ENCODE assay signal across 23 mouse cellular contexts in the genomic region with DNA sequence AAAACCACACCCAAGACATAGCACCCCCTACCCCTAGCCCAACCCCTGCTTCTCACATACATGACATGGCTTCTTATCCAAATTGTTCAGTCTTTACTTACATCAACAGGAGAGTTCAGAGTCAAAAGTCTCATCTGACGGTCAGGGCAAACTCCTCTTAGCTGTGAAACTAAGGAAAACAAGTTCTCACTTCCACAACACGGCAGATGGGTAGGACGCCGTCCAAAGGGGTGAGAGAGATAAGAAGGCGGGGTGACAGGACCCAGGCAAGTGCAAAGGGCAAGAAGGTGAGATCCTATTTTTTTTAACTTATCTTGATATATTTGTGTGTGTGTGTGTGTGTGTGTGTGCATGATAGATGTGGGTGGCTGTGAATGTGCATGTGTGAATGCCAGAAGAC. TPM values are rescaled to one million over a fixed set of nuclear protein-coding genes. Genes with fewer than 3 reads are reported as not detected.
DNase-seq lines count a peak whose midpoint lies in the region; ATAC-seq lines count a peak whose summit lies in the region.
"Had no signal": no experiment of that assay in that cellular context is flagged by ENCODE, and none has a peak within 500 bp of the region (broad histone marks: within the 10 kb centered on the region; RNA-seq: fewer than 3 reads in every experiment).

No protein-coding gene starts in this region.

- ATAC-seq in heart, embryonic 13.5 days (ENCODE audit: extremely low read depth, insufficient number of reproducible peaks, low FRiP score, low TSS enrichment) = no peak
- ATAC-seq in kidney, embryonic 15.5 days (replicated peaks; ENCODE audit: low FRiP score) = no peak
- ATAC-seq in liver, embryonic 15.5 days (ENCODE audit: insufficient read depth) = peak; percentile 41; the same call in 1 of the 2 replicates
- ATAC-seq: lung, postnatal 0 days had no signal

- H3K27me3 ChIP-seq in heart, embryonic 13.5 days (replicated peaks) = no peaks in the 10 kb centered on the region
- H3K27me3 ChIP-seq in kidney, embryonic 15.5 days = no peaks in the 10 kb centered on the region
- H3K27me3 ChIP-seq in liver, embryonic 15.5 days = no peaks in the 10 kb centered on the region
- H3K27me3 ChIP-seq: embryonic facial prominence, embryonic 15.5 days; forebrain, embryonic 12.5 days; hindbrain, embryonic 13.5 days; midbrain, embryonic 12.5 days; neural tube, embryonic 12.5 days had no signal

- H3K4me1 ChIP-seq in heart, embryonic 13.5 days = peaks cover 12% of the 10 kb centered on the region
- peaks cover 25% of the 10 kb centered on the region for H3K4me1 ChIP-seq in kidney, embryonic 15.5 days
- H3K4me1 ChIP-seq in liver, embryonic 15.5 days (replicated peaks) = peaks cover 44% of the 10 kb centered on the region
- H3K4me1 ChIP-seq: embryonic facial prominence, embryonic 15.5 days; neural tube, embryonic 12.5 days had no signal

- DNase-seq in heart, postnatal 14 days = no peak
- peak; percentile 48 to 50 for DNase-seq in kidney, postnatal 36 days
- no peak for DNase-seq in MN1 (ENCODE audit: low spot score)
- DNase-seq in layer of hippocampus, adult 18-20 months (ENCODE audit: low spot score in 2 of 2) = no peak
- DNase-seq: adrenal gland, postnatal 25 days; cerebellum, adult 18-20 months; cerebellum, postnatal 36 days; gastrocnemius, postnatal 10 days; heart, adult 18-20 months; right cerebral cortex, adult 18-20 months; thymus, postnatal 25 days had no signal

- H3K9ac ChIP-seq in heart, embryonic 13.5 days = no peak overlapping the region
- no peak overlapping the region for H3K9ac ChIP-seq in kidney, embryonic 15.5 days
- H3K9ac ChIP-seq in liver, embryonic 15.5 days = no peak overlapping the region
- H3K9ac ChIP-seq: embryonic facial prominence, embryonic 15.5 days; forebrain, embryonic 12.5 days; hindbrain, embryonic 13.5 days; midbrain, embryonic 12.5 days; neural tube, embryonic 12.5 days had no signal

- no peaks in the 10 kb centered on the region for H3K36me3 ChIP-seq in heart, embryonic 13.5 days
- no peaks in the 10 kb centered on the region for H3K36me3 ChIP-seq in kidney, embryonic 15.5 days
- H3K36me3 ChIP-seq in liver, embryonic 15.5 days (replicated peaks) = no peaks in the 10 kb centered on the region
- H3K36me3 ChIP-seq: embryonic facial prominence, embryonic 15.5 days; forebrain, embryonic 12.5 days; G1E; hindbrain, embryonic 13.5 days; midbrain, embryonic 12.5 days; neural tube, embryonic 12.5 days had no signal

- H3K4me2 ChIP-seq in heart, embryonic 13.5 days = peak overlapping the region; percentile 29; the same call in 1 of the 2 replicates
- no peak overlapping the region for H3K4me2 ChIP-seq in kidney, embryonic 15.5 days
- H3K4me2 ChIP-seq in liver, embryonic 15.5 days = peak overlapping the region; percentile 60
- H3K4me2 ChIP-seq: embryonic facial prominence, embryonic 15.5 days; forebrain, embryonic 12.5 days; hindbrain, embryonic 13.5 days; midbrain, embryonic 12.5 days; neural tube, embryonic 12.5 days had no signal

- H3K9me3 ChIP-seq in heart, embryonic 13.5 days = no peaks in the 10 kb centered on the region
- no peaks in the 10 kb centered on the region for H3K9me3 ChIP-seq in kidney, embryonic 15.5 days (replicated peaks)
- no peaks in the 10 kb centered on the region for H3K9me3 ChIP-seq in liver, embryonic 15.5 days (replicated peaks)
- H3K9me3 ChIP-seq: forebrain, embryonic 12.5 days; G1E; hindbrain, embryonic 13.5 days; neural tube, embryonic 12.5 days had no signal

- H3K27ac ChIP-seq in heart, embryonic 13.5 days (replicated peaks) = no peak overlapping the region
- H3K27ac ChIP-seq in kidney, embryonic 15.5 days = no peak overlapping the region
- H3K27ac ChIP-seq in liver, embryonic 15.5 days (replicated peaks) = peak overlapping the region; percentile 81
- H3K27ac ChIP-seq: embryonic facial prominence, embryonic 15.5 days; forebrain, embryonic 12.5 days; hindbrain, embryonic 13.5 days; midbrain, embryonic 12.5 days; neural tube, embryonic 12.5 days had no signal

- intact Hi-C loops in heart, postnatal 14 days (cut with DNase I) = no loop called here

- WGBS in heart, embryonic 13.5 days = 62% methylated on average over 5 of the region's 5 CpGs
- 81% methylated on average over 5 of the region's 5 CpGs for WGBS in kidney, embryonic 15.5 days
- WGBS in liver, embryonic 15.5 days (ENCODE audit: insufficient replicate concordance) = 20% methylated on average over 5 of the region's 5 CpGs

- H3K4me3 ChIP-seq in heart, embryonic 13.5 days = no peak overlapping the region
- no peak overlapping the region for H3K4me3 ChIP-seq in kidney, embryonic 15.5 days (replicated peaks)
- H3K4me3 ChIP-seq in liver, embryonic 15.5 days (replicated peaks) = peak overlapping the region; percentile 28
- H3K4me3 ChIP-seq: embryonic facial prominence, embryonic 15.5 days; forebrain, embryonic 12.5 days; hindbrain, embryonic 13.5 days; midbrain, embryonic 12.5 days; neural tube, embryonic 12.5 days had no signal

RNA-seq across cellular contexts. Expression of a gene that starts 9.0 kb away (rescaled TPM):
- 0.05 and 0.11 TPM in 2 replicates for polyA plus RNA-seq in heart, embryonic 13.5 days (2015; fragmentation: Nextera tagmentation; extraction: Ambion mirVana)
- total RNA-seq in heart, postnatal 14 days (2021) = under 1 TPM; 0.33 to 0.34 TPM
- 0.13 and 0.49 TPM in 2 replicates for polyA plus RNA-seq in kidney, embryonic 15.5 days (2015; fragmentation: Nextera tagmentation; extraction: Ambion mirVana)
- polyA plus RNA-seq in liver, embryonic 15.5 days (2015; fragmentation: Nextera tagmentation; extraction: Ambion mirVana) = 1.0 and 1.1 TPM in 2 replicates
- under 1 TPM in 1 of 2 experiments, not detected in 1; 0.10 TPM for total RNA-seq in layer of hippocampus, adult 18-20 months (2021)
- total RNA-seq: G1E; layer of hippocampus, adult 8-10 months; megakaryocyte progenitor cell, adult 5-6 weeks had no signal
- polyA plus RNA-seq: embryonic facial prominence, embryonic 15.5 days; forebrain, embryonic 12.5 days; G1E; hindbrain, embryonic 13.5 days; midbrain, embryonic 12.5 days; neural tube, embryonic 12.5 days had no signal

Comparison
In these comparisons a context has a peak if more than half of its experiments do, and no peak if none do; other contexts are left out.
1. DNase-seq: peak in kidney, postnatal 36 days (2 of 2); none in heart, postnatal 14 days (0 of 2), MN1 (single experiment) and layer of hippocampus, adult 18-20 months (0 of 2).